Mouse (Mus musculus): ENCODE results near the gene Hscb. TPM values are rescaled to one million over a fixed set of nuclear protein-coding genes. Genes with fewer than 3 reads are reported as not detected.

Hscb gene
- polyA plus RNA-seq, 1 experiment from 2014 or later = 51.3 TPM

- Histone ChIP-seq H3K27me3 (ENCODE audit: insufficient read depth, low read length) (no peaks in the 10 kb centered on the region), H3K9me3 (replicated peaks; ENCODE audit: low read length) (no peaks in the 10 kb centered on the region), H3K27ac (peak overlapping the region; percentile 76), H3K4me1 (replicated peaks; ENCODE audit: insufficient read depth, low read length) (peaks cover 15% of the 10 kb centered on the region), H3K4me3 (replicated peaks; ENCODE audit: low read depth, low read length) (peak overlapping the region; percentile 75), H3K9ac (ENCODE audit: low read depth, low read length) (peak overlapping the region; percentile 89), H3K36me3 (ENCODE audit: insufficient read depth, low read length) (peaks cover 12% of the 10 kb centered on the region; the same call in 1 of the 2 replicates), H3K4me2 (ENCODE audit: low read length) (peak overlapping the region; percentile 67)
- no peak for ATAC-seq (replicated peaks; ENCODE audit: low FRiP score, low read depth)
- WGBS = under 1% methylated on average over 27 of the region's 27 CpGs
- peak; percentile 27 for DNase-seq (ENCODE audit: low spot score)
- no peak for TF ChIP-seq CTCF (IDR thresholded peaks at IDR 0.05; ENCODE audit: low read depth)
These were observed 30.5 kb downstream of the Hscb start for GRCm38 (mm10) chr5:110808821-110809666.

- peak overlapping the region; percentile 89 for H3K9ac ChIP-seq (ENCODE audit: low read depth, low read length)
- under 1% methylated on average over 14 of the region's 14 CpGs for WGBS
- H3K27me3 ChIP-seq (ENCODE audit: insufficient read depth, low read length) = no peaks in the 10 kb centered on the region
- TF ChIP-seq CTCF (IDR thresholded peaks at IDR 0.05; ENCODE audit: low read depth) = no peak
- H3K27ac ChIP-seq = peak overlapping the region; percentile 76
- H3K4me1 ChIP-seq (replicated peaks; ENCODE audit: insufficient read depth, low read length) = peaks cover 15% of the 10 kb centered on the region
- peaks cover 12% of the 10 kb centered on the region; the same call in 1 of the 2 replicates for H3K36me3 ChIP-seq (ENCODE audit: insufficient read depth, low read length)
- H3K4me3 ChIP-seq (replicated peaks; ENCODE audit: low read depth, low read length) = peak overlapping the region; percentile 75
- peak; percentile 77 for ATAC-seq (replicated peaks; ENCODE audit: low FRiP score, low read depth)
- H3K4me2 ChIP-seq (ENCODE audit: low read length) = peak overlapping the region; percentile 67
- no peaks in the 10 kb centered on the region for H3K9me3 ChIP-seq (replicated peaks; ENCODE audit: low read length)
- DNase-seq (ENCODE audit: low spot score) = peak; percentile 95
These were observed 31.4 kb downstream of the Hscb start for GRCm38 (mm10) chr5:110808061-110808631.

GRCm38 (mm10) chr5:110807453-110807852 is 32.1 kb downstream of the Hscb start:
- H3K9ac ChIP-seq (ENCODE audit: low read depth, low read length) = peak overlapping the region; percentile 89
- peak overlapping the region; percentile 67 for H3K4me2 ChIP-seq (ENCODE audit: low read length)
- no peaks in the 10 kb centered on the region for H3K9me3 ChIP-seq (replicated peaks; ENCODE audit: low read length)
- peaks cover 15% of the 10 kb centered on the region for H3K4me1 ChIP-seq (replicated peaks; ENCODE audit: insufficient read depth, low read length)
- H3K36me3 ChIP-seq (ENCODE audit: insufficient read depth, low read length) = peaks cover 15% of the 10 kb centered on the region; the same call in 1 of the 2 replicates
- DNase-seq (ENCODE audit: low spot score) (no peak), ATAC-seq (replicated peaks; ENCODE audit: low FRiP score, low read depth) (no peak)
- no peak for TF ChIP-seq CTCF (IDR thresholded peaks at IDR 0.05; ENCODE audit: low read depth)
- peak overlapping the region; percentile 75; the same call in 1 of the 2 replicates for H3K4me3 ChIP-seq (replicated peaks; ENCODE audit: low read depth, low read length)
- H3K27ac ChIP-seq = peak overlapping the region; percentile 76
- H3K27me3 ChIP-seq (ENCODE audit: insufficient read depth, low read length) = no peaks in the 10 kb centered on the region
- 78% methylated on average over 4 of the region's 4 CpGs for WGBS

GRCm38 (mm10) chr5:110806676-110807075 is 32.9 kb downstream of the Hscb start:
- no peak for DNase-seq (ENCODE audit: low spot score)
- 87% methylated on average over 1 of the region's 1 CpGs for WGBS
- ATAC-seq (replicated peaks; ENCODE audit: low FRiP score, low read depth) = no peak
- Histone ChIP-seq H3K4me3 (replicated peaks; ENCODE audit: low read depth, low read length) (no peak overlapping the region), H3K4me1 (replicated peaks; ENCODE audit: insufficient read depth, low read length) (peaks cover 15% of the 10 kb centered on the region), H3K4me2 (ENCODE audit: low read length) (no peak overlapping the region), H3K9ac (ENCODE audit: low read depth, low read length) (no peak overlapping the region), H3K27me3 (ENCODE audit: insufficient read depth, low read length) (no peaks in the 10 kb centered on the region), H3K27ac (no peak overlapping the region), H3K36me3 (ENCODE audit: insufficient read depth, low read length) (peaks cover 16% of the 10 kb centered on the region; the same call in 1 of the 2 replicates), H3K9me3 (replicated peaks; ENCODE audit: low read length) (no peaks in the 10 kb centered on the region)
- no peak for TF ChIP-seq CTCF (IDR thresholded peaks at IDR 0.05; ENCODE audit: low read depth)

GRCm38 (mm10) chr5:110806154-110806553 is 33.4 kb downstream of the Hscb start:
- ATAC-seq (replicated peaks; ENCODE audit: low FRiP score, low read depth) (no peak), DNase-seq (ENCODE audit: low spot score) (no peak)
- Histone ChIP-seq H3K9ac (ENCODE audit: low read depth, low read length) (no peak overlapping the region), H3K9me3 (replicated peaks; ENCODE audit: low read length) (no peaks in the 10 kb centered on the region), H3K4me3 (replicated peaks; ENCODE audit: low read depth, low read length) (no peak overlapping the region), H3K4me1 (replicated peaks; ENCODE audit: insufficient read depth, low read length) (peaks cover 15% of the 10 kb centered on the region), H3K36me3 (ENCODE audit: insufficient read depth, low read length) (peaks cover 16% of the 10 kb centered on the region; the same call in 1 of the 2 replicates), H3K4me2 (ENCODE audit: low read length) (no peak overlapping the region), H3K27me3 (ENCODE audit: insufficient read depth, low read length) (no peaks in the 10 kb centered on the region), H3K27ac (no peak overlapping the region)
- TF ChIP-seq CTCF (IDR thresholded peaks at IDR 0.05; ENCODE audit: low read depth) = no peak
- WGBS = 69% methylated on average over 4 of the region's 4 CpGs

- no peaks in the 10 kb centered on the region for H3K9me3 ChIP-seq (replicated peaks; ENCODE audit: low read length)
- ATAC-seq (replicated peaks; ENCODE audit: low FRiP score, low read depth) = no peak
- WGBS = 90% methylated on average over 7 of the region's 7 CpGs
These were observed 35.4 kb downstream of the Hscb start for GRCm38 (mm10) chr5:110804012-110804743.

More at GRCm38 (mm10) chr5:110804012-110804743, 35.4 kb downstream of the Hscb start:
- Histone ChIP-seq H3K27ac (no peak overlapping the region), H3K4me2 (ENCODE audit: low read length) (no peak overlapping the region), H3K4me3 (replicated peaks; ENCODE audit: low read depth, low read length) (no peak overlapping the region), H3K9ac (ENCODE audit: low read depth, low read length) (no peak overlapping the region), H3K27me3 (ENCODE audit: insufficient read depth, low read length) (no peaks in the 10 kb centered on the region), H3K36me3 (ENCODE audit: insufficient read depth, low read length) (peaks cover 17% of the 10 kb centered on the region; the same call in 1 of the 2 replicates), H3K4me1 (replicated peaks; ENCODE audit: insufficient read depth, low read length) (peaks cover 15% of the 10 kb centered on the region)
- no peak for DNase-seq (ENCODE audit: low spot score)
- no peak for TF ChIP-seq CTCF (IDR thresholded peaks at IDR 0.05; ENCODE audit: low read depth)

Measured in kidney, postnatal 0 days (tissue).